Mouse (Mus musculus): ENCODE measurements around the gene Piga. TPM values are rescaled to one million over a fixed set of nuclear protein-coding genes. Genes with fewer than 3 reads are reported as not detected.

Piga gene
- total and polyA plus RNA-seq, 2 experiments from 2014 or later: 3.1 to 3.4 TPM

- Histone ChIP-seq H3K36me3 (ENCODE audit: insufficient read depth, low read length) (no peaks in the 10 kb centered on the region), H3K4me3 (ENCODE audit: low read length) (no peak overlapping the region), H3K27ac (no peak overlapping the region), H3K9ac (replicated peaks; ENCODE audit: low read length) (no peak overlapping the region), H3K4me2 (ENCODE audit: low read depth, low read length) (no peak overlapping the region), H3K9me3 (ENCODE audit: low read length) (no peaks in the 10 kb centered on the region), H3K27me3 (ENCODE audit: insufficient read depth, low read length) (no peaks in the 10 kb centered on the region), H3K4me1 (ENCODE audit: insufficient read depth, low read length) (no peaks in the 10 kb centered on the region)
- ATAC-seq (no peak), DNase-seq (ENCODE audit: low spot score) (no peak)
- no peak for TF ChIP-seq CTCF (IDR thresholded peaks at IDR 0.05; ENCODE audit: low read depth)
- WGBS: 83% methylated on average over 3 of the region's 3 CpGs
These were observed 21.7 kb downstream of the Piga start for GRCm38 (mm10) chrX:164441306-164441705.

GRCm38 (mm10) chrX:164445601-164446000, 26.0 kb downstream of the Piga start:
- Histone ChIP-seq H3K9ac (replicated peaks; ENCODE audit: low read length) (no peak overlapping the region), H3K4me3 (ENCODE audit: low read length) (no peak overlapping the region), H3K4me2 (ENCODE audit: low read depth, low read length) (no peak overlapping the region), H3K9me3 (ENCODE audit: low read length) (no peaks in the 10 kb centered on the region), H3K27me3 (ENCODE audit: insufficient read depth, low read length) (no peaks in the 10 kb centered on the region), H3K4me1 (ENCODE audit: insufficient read depth, low read length) (no peaks in the 10 kb centered on the region), H3K27ac (no peak overlapping the region), H3K36me3 (ENCODE audit: insufficient read depth, low read length) (no peaks in the 10 kb centered on the region)
- ATAC-seq (no peak), DNase-seq (ENCODE audit: low spot score) (no peak)
- WGBS: 91% methylated on average over 12 of the region's 12 CpGs
- no peak for TF ChIP-seq CTCF (IDR thresholded peaks at IDR 0.05; ENCODE audit: low read depth)

GRCm38 (mm10) chrX:164446106-164446551, 26.5 kb downstream of the Piga start:
- Histone ChIP-seq H3K36me3 (ENCODE audit: insufficient read depth, low read length) (no peaks in the 10 kb centered on the region), H3K27ac (no peak overlapping the region), H3K9me3 (ENCODE audit: low read length) (no peaks in the 10 kb centered on the region), H3K9ac (replicated peaks; ENCODE audit: low read length) (no peak overlapping the region), H3K4me2 (ENCODE audit: low read depth, low read length) (no peak overlapping the region), H3K27me3 (ENCODE audit: insufficient read depth, low read length) (no peaks in the 10 kb centered on the region), H3K4me3 (ENCODE audit: low read length) (no peak overlapping the region), H3K4me1 (ENCODE audit: insufficient read depth, low read length) (no peaks in the 10 kb centered on the region)
- WGBS: 85% methylated on average over 10 of the region's 10 CpGs
- no peak for TF ChIP-seq CTCF (IDR thresholded peaks at IDR 0.05; ENCODE audit: low read depth)
- DNase-seq (ENCODE audit: low spot score): no peak
- no peak for ATAC-seq

DNA sequence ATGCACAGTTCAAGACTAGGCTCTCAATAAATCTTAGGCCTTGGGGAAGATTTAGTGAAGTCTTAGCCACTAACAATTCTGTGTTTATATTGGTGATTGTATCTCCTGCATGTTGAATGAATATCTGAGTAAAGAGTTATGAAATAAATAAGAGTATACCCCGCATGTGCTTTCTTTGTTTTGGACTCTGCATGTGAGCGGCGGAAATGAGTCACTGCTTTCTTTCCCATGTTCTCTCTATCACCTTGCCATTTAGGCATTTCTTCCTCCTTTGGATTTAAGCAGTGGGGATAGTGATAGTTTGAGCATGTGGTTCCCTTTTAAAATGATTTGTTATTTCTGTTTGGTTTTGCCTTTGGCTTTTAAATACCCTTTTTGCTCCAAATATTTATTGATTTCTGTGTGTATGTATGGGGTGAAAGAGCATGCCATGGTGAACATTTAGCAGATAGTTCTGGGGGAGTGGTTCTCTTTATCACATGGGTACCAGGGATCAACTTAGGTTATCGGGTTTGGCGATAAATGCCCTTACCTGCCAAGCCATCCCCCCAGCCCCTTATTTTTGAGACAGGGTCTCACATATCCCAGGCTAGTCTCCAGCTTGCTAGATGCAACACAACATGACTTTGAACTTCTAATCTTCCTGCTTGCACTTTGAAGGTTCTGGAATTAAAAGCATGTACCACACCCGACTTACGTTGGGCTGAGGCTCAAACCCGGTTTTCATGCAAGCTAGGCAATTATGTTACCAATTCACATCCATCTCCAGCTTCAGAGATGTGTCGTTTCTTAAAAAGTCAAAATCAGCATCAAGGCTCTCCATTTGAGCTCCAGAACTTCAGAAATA, 27.5 kb downstream of the Piga start:
- WGBS: 91% methylated on average over 9 of the region's 9 CpGs
- Histone ChIP-seq H3K27me3 (ENCODE audit: insufficient read depth, low read length) (no peaks in the 10 kb centered on the region), H3K9ac (replicated peaks; ENCODE audit: low read length) (no peak overlapping the region), H3K27ac (no peak overlapping the region), H3K4me3 (ENCODE audit: low read length) (no peak overlapping the region), H3K4me1 (ENCODE audit: insufficient read depth, low read length) (no peaks in the 10 kb centered on the region), H3K36me3 (ENCODE audit: insufficient read depth, low read length) (no peaks in the 10 kb centered on the region), H3K4me2 (ENCODE audit: low read depth, low read length) (no peak overlapping the region), H3K9me3 (ENCODE audit: low read length) (no peaks in the 10 kb centered on the region)
- no peak for DNase-seq (ENCODE audit: low spot score)
- no peak for TF ChIP-seq CTCF (IDR thresholded peaks at IDR 0.05; ENCODE audit: low read depth)
- ATAC-seq: no peak

DNA sequence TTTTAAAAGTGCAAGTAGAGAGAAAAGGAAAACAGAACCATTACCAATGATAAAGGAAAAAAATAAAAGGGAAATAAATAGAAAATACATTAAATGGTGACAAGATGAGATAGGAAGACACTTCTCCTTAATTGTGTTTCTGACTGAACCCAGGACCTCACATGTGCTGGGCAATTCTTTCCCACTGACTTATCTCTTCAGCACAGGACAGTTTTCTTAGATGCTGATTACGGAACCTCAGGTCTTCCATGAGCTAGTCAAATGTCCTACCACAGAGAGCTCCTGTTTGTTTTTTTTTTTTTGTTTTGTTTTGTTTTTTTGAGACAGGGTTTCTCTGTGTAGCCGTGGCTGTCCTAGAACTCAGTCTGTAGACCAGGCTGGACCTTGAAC, 28.1 kb downstream of the Piga start:
- Histone ChIP-seq H3K27ac (no peak overlapping the region), H3K27me3 (ENCODE audit: insufficient read depth, low read length) (no peaks in the 10 kb centered on the region), H3K4me2 (ENCODE audit: low read depth, low read length) (no peak overlapping the region), H3K4me3 (ENCODE audit: low read length) (no peak overlapping the region), H3K9me3 (ENCODE audit: low read length) (no peaks in the 10 kb centered on the region), H3K4me1 (ENCODE audit: insufficient read depth, low read length) (no peaks in the 10 kb centered on the region), H3K9ac (replicated peaks; ENCODE audit: low read length) (no peak overlapping the region), H3K36me3 (ENCODE audit: insufficient read depth, low read length) (no peaks in the 10 kb centered on the region)
- no peak for ATAC-seq
- 83% methylated on average over 2 of the region's 2 CpGs for WGBS
- no peak for TF ChIP-seq CTCF (IDR thresholded peaks at IDR 0.05; ENCODE audit: low read depth)
- DNase-seq (ENCODE audit: low spot score): no peak

DNA sequence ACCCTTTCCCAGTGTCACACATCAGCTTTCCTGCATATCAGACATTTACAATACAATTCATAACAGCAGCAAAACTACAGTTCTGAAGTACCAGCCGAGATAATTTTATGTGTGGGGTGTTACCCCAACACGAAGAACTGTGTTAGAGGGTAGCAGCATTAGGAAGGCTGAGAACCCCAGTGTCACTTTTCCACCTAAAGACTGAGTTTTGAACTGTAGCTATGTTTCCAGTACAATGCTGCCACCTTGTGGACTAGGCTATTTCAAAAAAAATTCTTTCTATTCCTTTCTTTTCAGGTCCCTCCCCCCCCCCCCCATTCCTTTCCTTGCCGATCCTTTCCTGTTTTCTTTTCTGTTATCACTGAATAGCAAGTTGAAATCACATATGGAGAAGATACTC, 29.6 kb downstream of the Piga start:
- TF ChIP-seq CTCF (IDR thresholded peaks at IDR 0.05; ENCODE audit: low read depth): peak; percentile 58
- Histone ChIP-seq H3K9me3 (ENCODE audit: low read length) (no peaks in the 10 kb centered on the region), H3K27ac (no peak overlapping the region), H3K4me3 (ENCODE audit: low read length) (no peak overlapping the region), H3K27me3 (ENCODE audit: insufficient read depth, low read length) (no peaks in the 10 kb centered on the region), H3K4me1 (ENCODE audit: insufficient read depth, low read length) (no peaks in the 10 kb centered on the region), H3K9ac (replicated peaks; ENCODE audit: low read length) (no peak overlapping the region), H3K4me2 (ENCODE audit: low read depth, low read length) (no peak overlapping the region), H3K36me3 (ENCODE audit: insufficient read depth, low read length) (no peaks in the 10 kb centered on the region)
- DNase-seq (ENCODE audit: low spot score) (peak; percentile 74), ATAC-seq (no peak)
- 45% methylated on average over 3 of the region's 3 CpGs for WGBS

DNA sequence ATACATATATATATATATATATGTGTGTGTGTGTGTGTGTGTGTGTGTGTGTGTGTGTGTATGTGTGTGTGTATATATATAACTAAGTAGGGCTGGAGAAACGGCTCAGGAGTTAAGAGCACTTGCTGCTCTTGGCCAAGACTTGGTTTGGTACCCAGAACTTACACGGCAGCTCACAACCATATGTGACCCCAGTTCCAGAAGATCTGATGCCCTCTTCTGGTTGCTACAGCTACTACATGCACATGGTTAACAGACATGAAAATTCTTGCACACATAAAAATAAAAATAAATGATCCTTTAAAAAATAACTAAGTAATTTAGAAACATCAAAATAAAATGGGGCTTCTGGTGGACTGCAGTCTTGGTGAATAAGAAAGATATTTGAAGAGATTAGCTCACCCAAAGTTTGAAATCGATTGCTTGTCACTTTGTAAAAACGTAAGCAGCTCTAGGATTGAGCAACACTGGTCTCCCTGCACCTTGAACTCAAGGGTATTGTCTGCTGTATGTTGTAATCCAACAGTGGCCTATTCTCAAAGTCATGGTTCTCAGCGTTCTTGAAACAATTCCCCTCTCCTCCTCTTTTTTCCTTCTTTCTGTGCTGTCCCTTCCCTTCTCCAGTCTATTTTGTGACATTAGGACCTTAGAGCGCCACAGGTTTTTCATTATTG, 39.8 kb downstream of the Piga start:
- Histone ChIP-seq H3K27ac (no peak overlapping the region), H3K4me2 (ENCODE audit: low read depth, low read length) (no peak overlapping the region), H3K27me3 (ENCODE audit: insufficient read depth, low read length) (no peaks in the 10 kb centered on the region), H3K4me3 (ENCODE audit: low read length) (no peak overlapping the region), H3K9me3 (ENCODE audit: low read length) (no peaks in the 10 kb centered on the region), H3K4me1 (ENCODE audit: insufficient read depth, low read length) (no peaks in the 10 kb centered on the region), H3K9ac (replicated peaks; ENCODE audit: low read length) (no peak overlapping the region), H3K36me3 (ENCODE audit: insufficient read depth, low read length) (no peaks in the 10 kb centered on the region)
- TF ChIP-seq CTCF (IDR thresholded peaks at IDR 0.05; ENCODE audit: low read depth): 0 out of 2 replicates have a peak, but pooled peaks have one; percentile 12
- ATAC-seq (no peak), DNase-seq (ENCODE audit: low spot score) (no peak)
- 78% methylated on average over 6 of the region's 6 CpGs for WGBS

Other genes with a start within 250 kb of the Piga start
- gene Bmx, start 161.6 kb upstream of the Piga start, total RNA-seq (2014; rRNA removed): 0.89 and 1.0 TPM in 2 replicates
- gene Bmx, start 161.6 kb upstream of the Piga start, polyA plus RNA-seq (2015; fragmentation: Nextera tagmentation; extraction: Ambion mirVana): 0.39 and 0.49 TPM in 2 replicates
- gene Pir, start 150.4 kb upstream of the Piga start, total RNA-seq (2014; rRNA removed): 0.65 and 0.94 TPM in 2 replicates
- 7.8 and 8.4 TPM in 2 replicates for gene Pir, start 150.4 kb upstream of the Piga start, polyA plus RNA-seq (2015; fragmentation: Nextera tagmentation; extraction: Ambion mirVana)
- not detected in 2 replicates for gene Vegfd, start 46.4 kb upstream of the Piga start, total RNA-seq (2014; rRNA removed)
- 0.29 and 0.33 TPM in 2 replicates for gene Vegfd, start 46.4 kb upstream of the Piga start, polyA plus RNA-seq (2015; fragmentation: Nextera tagmentation; extraction: Ambion mirVana)
- not detected in 2 replicates for gene Asb11, start 17.2 kb downstream of the Piga start, total RNA-seq (2014; rRNA removed)
- gene Asb11, start 17.2 kb downstream of the Piga start, polyA plus RNA-seq (2015; fragmentation: Nextera tagmentation; extraction: Ambion mirVana): not detected in 2 replicates
- gene Asb9, start 86.5 kb downstream of the Piga start, total RNA-seq (2014; rRNA removed): not detected in 2 replicates
- not detected in 2 replicates for gene Asb9, start 86.5 kb downstream of the Piga start, polyA plus RNA-seq (2015; fragmentation: Nextera tagmentation; extraction: Ambion mirVana)